Mouse (Mus musculus) heart, postnatal 25 days (tissue): Measurements from ENCODE around the gene Nmnat2. TPM values are rescaled to one million over a fixed set of nuclear protein-coding genes. Genes with fewer than 3 reads are reported as not detected.
"Not testable (repeated sequence)": the region's sequence is repeated elsewhere in the genome, so short reads cannot be mapped to it uniquely, and the experiment has no call there.

Experiments used
- DNase-seq: peaks from one replicate; pipeline ENCODE4 v3.0.0; 2022; ENCODE audit warnings: low spot score
- intact Hi-C: fragments of 180-260 bp; cut with DNase I; formaldehyde crosslinking; loops from one replicate; pipeline ENCODE4 v1.15.1; 2025
- total RNA-seq, 2 experiments: library from RNA; stranded (reverse); gene quantifications; 2 replicates each; pipeline ENCODE4 v1.2.3; 2021

Gene Nmnat2
- total RNA-seq, 2 experiments from 2014 or later = 0.31 to 0.47 TPM

DNA sequence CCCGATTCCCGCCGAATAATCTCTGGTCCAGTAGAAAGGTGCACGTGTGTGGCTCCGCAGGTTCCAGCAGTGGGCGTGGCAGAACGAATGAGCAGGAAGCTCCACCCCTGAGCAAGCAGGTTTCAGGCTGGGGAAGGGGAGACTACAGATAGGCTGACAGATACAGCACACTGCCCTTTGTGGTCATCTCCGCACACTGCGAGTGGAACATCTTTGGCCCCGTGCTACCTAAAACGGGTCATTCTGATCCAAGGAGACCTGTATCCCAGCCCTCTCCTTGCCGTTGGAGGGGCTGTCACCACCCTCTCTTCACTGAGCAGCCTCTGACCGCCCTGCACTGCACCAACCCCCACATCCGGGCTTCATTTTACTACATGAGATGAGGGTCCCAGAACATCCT, 128.4 kb downstream of the Nmnat2 start:
- DNase-seq, intact Hi-C loops: not testable (repeated sequence)

GRCm38 (mm10) chr1:153084191-153084590, 129.4 kb downstream of the Nmnat2 start:
- DNase-seq = no peak
- intact Hi-C loops = no loop called here

DNA sequence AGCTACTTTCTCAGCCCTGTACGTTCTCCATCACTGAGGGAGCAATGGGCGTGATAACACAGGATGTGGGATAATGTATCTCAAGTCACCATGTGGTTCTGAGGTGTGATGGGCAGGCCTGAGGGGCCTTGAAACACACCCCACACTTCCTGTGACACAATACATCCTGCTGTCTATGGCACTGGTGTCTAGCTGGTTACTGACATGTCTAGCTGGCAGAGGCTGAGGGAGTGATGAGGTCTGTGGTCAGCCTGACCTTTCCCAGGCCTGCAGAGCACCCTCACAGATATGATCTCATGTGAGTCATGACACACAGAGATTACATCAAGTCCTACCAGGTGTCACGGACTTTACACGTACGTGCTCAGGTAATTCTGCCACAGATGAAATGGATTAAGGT, 130.4 kb downstream of the Nmnat2 start:
- no peak for DNase-seq
- intact Hi-C loops = no loop called here

GRCm38 (mm10) chr1:153087771-153088170, 133.0 kb downstream of the Nmnat2 start:
- DNase-seq = no peak
- intact Hi-C loops = no loop called here

GRCm38 (mm10) chr1:153090081-153090480, 135.3 kb downstream of the Nmnat2 start:
- intact Hi-C loops = loop anchor here (10.0 kb wide), 1 partner anchor 305 kb away; no protein-coding TSS in a partner anchor

GRCm38 (mm10) chr1:153090807-153091206, 136.0 kb downstream of the Nmnat2 start:
- intact Hi-C loops = loop anchor here (10.0 kb wide), 1 partner anchor 306 kb away; no protein-coding TSS in a partner anchor
- no peak for DNase-seq

More at GRCm38 (mm10) chr1:153090081-153090480, 135.3 kb downstream of the Nmnat2 start:
- DNase-seq = no peak

GRCm38 (mm10) chr1:153091438-153092236, 136.8 kb downstream of the Nmnat2 start:
- intact Hi-C loops = loop anchor here (1.0 to 10.0 kb wide), 2 partner anchors 43 to 307 kb away; no protein-coding TSS in a partner anchor
- no peak for DNase-seq

DNA sequence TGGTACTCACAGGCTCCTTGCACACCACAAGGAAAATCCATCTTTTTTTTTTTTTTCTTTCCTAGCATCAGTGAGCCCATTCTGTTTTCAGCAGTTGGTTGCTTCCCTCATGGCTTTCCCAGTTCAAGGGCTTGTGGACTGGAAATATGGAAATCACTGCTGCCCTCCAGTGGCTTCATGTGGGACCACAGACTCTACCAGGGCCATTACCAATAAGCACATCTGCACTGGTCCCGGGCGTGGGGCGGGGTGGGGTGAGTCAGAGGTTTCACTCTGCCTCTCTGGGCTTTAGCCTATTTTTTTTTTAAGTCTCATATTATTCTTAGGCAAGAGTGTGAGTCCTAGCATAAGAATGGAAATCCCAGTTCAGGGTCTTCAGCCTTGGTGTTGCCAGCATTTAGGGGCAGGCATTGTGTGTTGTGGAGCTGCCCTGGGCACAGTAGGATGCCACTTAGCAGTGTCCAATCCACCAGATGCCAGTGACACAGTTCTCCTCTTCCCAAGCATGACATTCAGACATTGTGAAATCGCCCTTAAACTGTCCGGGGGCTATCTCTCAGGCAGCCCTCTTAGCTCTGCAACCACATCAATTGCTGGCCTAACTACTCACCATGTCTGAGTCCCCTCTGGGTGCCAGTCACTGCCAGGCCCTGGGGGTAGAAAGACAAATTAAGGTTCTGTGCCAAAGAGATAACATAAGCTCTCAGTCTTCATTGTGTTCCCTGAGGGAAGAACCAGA, 137.6 kb downstream of the Nmnat2 start:
- DNase-seq = peak; percentile 74
- intact Hi-C loops = loop anchor here (1.0 to 10.0 kb wide), 2 partner anchors 44 to 308 kb away; no protein-coding TSS in a partner anchor

- DNase-seq = no peak
- intact Hi-C loops = loop anchor here (10.0 kb wide), 1 partner anchor 308 kb away; no protein-coding TSS in a partner anchor
Observed at GRCm38 (mm10) chr1:153093172-153093571, 138.4 kb downstream of the Nmnat2 start.

GRCm38 (mm10) chr1:153093581-153093980, 138.8 kb downstream of the Nmnat2 start:
- no peak for DNase-seq
- intact Hi-C loops = loop anchor here (10.0 kb wide), 1 partner anchor 309 kb away; no protein-coding TSS in a partner anchor

GRCm38 (mm10) chr1:153094226-153095076, 139.7 kb downstream of the Nmnat2 start:
- intact Hi-C loops = loop anchor here (10.0 kb wide), 1 partner anchor 310 kb away; no protein-coding TSS in a partner anchor
- DNase-seq = no peak

DNA sequence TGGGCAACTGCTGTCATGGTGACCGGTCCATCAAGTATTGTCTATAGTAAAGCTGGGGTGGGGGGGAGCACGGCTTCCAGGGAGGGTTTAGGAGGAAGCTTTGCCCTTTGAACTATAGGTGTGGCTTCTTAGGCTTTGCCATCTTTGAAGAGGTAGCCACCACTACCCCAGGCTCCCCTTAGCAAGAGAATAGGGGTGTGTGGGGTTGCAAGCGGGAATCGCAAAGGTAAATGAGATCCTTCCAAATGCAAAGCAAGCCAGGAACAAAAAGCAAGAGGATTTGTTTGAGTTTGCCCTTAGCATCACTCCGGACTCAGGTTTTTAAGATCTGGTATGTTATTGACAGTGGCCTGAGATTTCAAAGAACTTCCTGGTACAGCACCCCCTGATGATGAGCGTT, 140.5 kb downstream of the Nmnat2 start:
- intact Hi-C loops = loop anchor here (10.0 kb wide), 1 partner anchor 311 kb away; no protein-coding TSS in a partner anchor
- DNase-seq = no peak

DNA sequence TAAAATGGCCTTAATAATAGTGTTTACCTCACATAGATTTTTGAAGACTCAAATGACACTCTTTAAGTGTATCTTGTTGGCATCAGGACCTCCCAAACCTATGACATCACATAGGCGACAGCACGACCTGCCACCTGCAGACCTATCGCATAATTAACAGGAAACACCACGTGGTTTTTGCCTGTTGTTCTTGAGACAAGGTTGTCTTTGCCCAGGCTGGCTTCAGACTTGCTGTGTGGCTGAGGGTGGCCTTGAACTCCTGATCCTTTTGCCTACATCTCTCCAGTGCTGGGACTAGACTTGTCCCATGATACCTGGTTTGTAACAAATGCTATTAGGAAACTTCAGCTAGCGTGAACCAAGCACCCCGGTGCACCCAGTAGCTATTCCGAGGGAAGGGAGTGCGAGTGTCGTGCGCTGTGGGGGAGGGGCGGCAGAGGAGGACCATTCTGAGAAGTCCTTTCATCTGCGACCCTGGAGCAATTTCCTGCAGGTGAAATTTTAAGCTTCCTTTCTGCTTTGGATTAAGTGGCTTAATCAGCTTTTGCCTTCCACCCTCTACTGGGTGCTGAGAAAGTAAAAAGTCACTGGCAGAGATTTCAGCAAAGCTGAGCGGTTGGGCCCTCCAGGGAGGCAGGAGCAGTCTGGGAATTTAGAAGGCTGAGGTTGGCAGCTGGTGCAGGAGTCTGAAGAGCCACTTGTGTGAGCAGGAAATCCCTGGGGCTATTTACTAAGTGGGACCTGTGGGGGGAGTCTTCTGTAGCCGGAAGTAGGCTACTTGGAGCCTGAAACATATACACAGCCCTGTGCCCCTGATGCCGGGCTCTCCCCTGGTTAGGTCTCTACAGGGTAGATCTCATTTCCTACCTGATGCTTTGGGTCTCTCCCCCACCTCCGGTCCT, 141.3 kb downstream of the Nmnat2 start:
- intact Hi-C loops = loop anchor here (10.0 kb wide), 1 partner anchor 311 kb away; no protein-coding TSS in a partner anchor
- DNase-seq = no peak

- no peak for DNase-seq
- intact Hi-C loops = loop anchor here (10.0 kb wide), 1 partner anchor 312 kb away; no protein-coding TSS in a partner anchor
Observed at GRCm38 (mm10) chr1:153097017-153097675, 142.4 kb downstream of the Nmnat2 start.

DNA sequence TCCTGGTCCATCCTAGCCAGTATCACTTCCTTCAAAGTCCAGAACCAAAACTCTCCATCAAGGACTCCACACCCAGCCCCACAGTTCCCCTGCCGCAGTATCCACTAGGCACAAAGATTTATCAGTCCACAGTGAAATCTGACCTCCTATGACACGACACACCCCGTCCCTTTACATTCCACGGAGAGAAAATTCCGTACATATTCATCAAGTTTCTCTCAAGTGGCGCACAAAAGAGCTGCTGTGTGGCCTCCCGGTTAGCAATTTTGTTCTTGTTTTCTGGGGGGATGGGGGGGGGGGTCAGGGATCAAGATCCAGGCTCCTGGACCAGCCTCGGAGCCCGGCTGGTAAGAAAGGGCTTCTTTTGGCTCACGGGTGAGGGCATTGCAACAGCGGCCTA, 143.8 kb downstream of the Nmnat2 start:
- DNase-seq = no peak
- intact Hi-C loops = loop anchor here (10.0 kb wide), 1 partner anchor 314 kb away; no protein-coding TSS in a partner anchor

- intact Hi-C loops = loop anchor here (1.0 to 5.0 kb wide), 3 partner anchors 121 to 285 kb away; partner anchors contain the start of gene Lamc1
- DNase-seq = no peak
Observed at GRCm38 (mm10) chr1:153100912-153101311, 146.1 kb downstream of the Nmnat2 start.

DNA sequence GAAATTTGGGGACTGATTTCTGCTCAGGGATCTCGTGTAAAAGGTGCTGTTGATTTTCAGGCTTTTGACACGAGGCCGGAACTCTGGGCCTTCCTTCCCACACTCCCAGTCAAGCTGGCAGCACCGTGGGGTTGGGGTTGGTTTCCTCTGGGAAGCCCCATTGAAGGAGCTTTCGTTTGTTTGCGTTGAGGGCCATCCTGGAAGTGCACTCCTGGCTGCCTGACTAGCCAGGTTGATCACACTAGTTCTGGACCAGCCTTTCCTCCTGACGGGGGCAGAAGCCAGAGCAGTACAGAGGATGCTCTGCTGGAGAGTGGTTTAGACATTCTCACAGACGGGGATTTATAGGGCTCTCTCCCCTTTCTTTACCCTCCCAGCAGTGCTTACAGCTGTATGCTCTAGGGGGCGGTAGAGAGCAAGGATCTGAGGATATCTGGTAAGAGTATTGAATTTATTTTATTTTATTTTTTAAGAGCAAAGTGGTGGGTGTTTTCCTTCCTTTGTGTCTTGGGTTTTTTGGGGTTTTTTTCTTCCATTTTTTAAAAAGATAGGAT, 146.6 kb downstream of the Nmnat2 start:
- DNase-seq = no peak
- intact Hi-C loops = loop anchor here (1.0 to 5.0 kb wide), 3 partner anchors 121 to 285 kb away; partner anchors contain the start of gene Lamc1
